Mouse (Mus musculus): Measurements from ENCODE around the gene Sdc1.

GRCm38 (mm10) chr12:8804934-8805722, 34.0 kb downstream of the Sdc1 start:
- TF ChIP-seq CTCF (conservative IDR thresholded peaks at IDR 0.05 in 1 of 2, IDR thresholded peaks at IDR 0.05 in 1 of 2; ENCODE audit: low read depth in 2 of 2, low read length in 2 of 2) = no peak
- no peak for TF ChIP-seq POLR2A (IDR thresholded peaks at IDR 0.05; ENCODE audit: low read depth, low read length)
- TF ChIP-seq IRF4 (IDR thresholded peaks at IDR 0.05; ENCODE audit: low read depth, low read length) = no peak
- no peak for TF ChIP-seq CHD2 (IDR thresholded peaks at IDR 0.05; ENCODE audit: low read length)
- no peak for TF ChIP-seq MEF2A (IDR thresholded peaks at IDR 0.05; ENCODE audit: borderline replicate concordance, low read depth, low read length)
- TF ChIP-seq TCF12 (IDR thresholded peaks at IDR 0.05; ENCODE audit: low read depth, low read length) = no peak
- no peak for TF ChIP-seq MAZ (IDR thresholded peaks at IDR 0.05; ENCODE audit: low read depth, low read length)
- TF ChIP-seq HCFC1 (IDR thresholded peaks at IDR 0.05; ENCODE audit: low read depth, low read length) = no peak
- no peak for TF ChIP-seq TBP (conservative IDR thresholded peaks at IDR 0.05; ENCODE audit: low read depth, low read length)
- no peak for TF ChIP-seq GABPA (IDR thresholded peaks at IDR 0.05; ENCODE audit: insufficient replicate concordance, low read depth, low read length)

Data from CH12.LX (cell line).